Mouse (Mus musculus) heart, embryonic 15.5 days (tissue): ENCODE results near the gene Etv5. TPM values are rescaled to one million over a fixed set of nuclear protein-coding genes. Genes with fewer than 3 reads are reported as not detected.

Experiments used
- ATAC-seq: fragments of 200-750 bp; cut with Nextera tagmentation; replicated peaks from 2 replicates; pipeline ENCODE4 v1.8.0; 2017; ENCODE audit warnings: low read depth, moderate TSS enrichment; ENCODE audit not compliant: insufficient number of reproducible peaks, insufficient read depth, low FRiP score
- H3K27ac ChIP-seq: fragments of 300-500 bp; sonication (generic); 2 replicates; pipeline ENCODE4 v1.5.1; 2015; ENCODE audit warnings: mild to moderate bottlenecking, inconsistent platforms
- H3K27me3 ChIP-seq: fragments of 300-500 bp; sonication (generic); 2 replicates; pipeline ENCODE4 v1.6.1; 2015; ENCODE audit warnings: inconsistent platforms
- H3K36me3 ChIP-seq: fragments of 300-500 bp; sonication (generic); 2 replicates; pipeline ENCODE4 v1.6.1; 2015; ENCODE audit warnings: mild to moderate bottlenecking, inconsistent platforms
- H3K4me1 ChIP-seq: fragments of 300-500 bp; sonication (generic); replicated peaks from 2 replicates; pipeline ENCODE4 v1.6.1; 2015; ENCODE audit warnings: inconsistent platforms
- H3K4me2 ChIP-seq: fragments of 300-500 bp; sonication (generic); 2 replicates; pipeline ENCODE4 v1.6.1; 2015; ENCODE audit warnings: inconsistent platforms, mild to moderate bottlenecking, moderate library complexity
- H3K4me3 ChIP-seq: fragments of 300-500 bp; sonication (generic); 2 replicates; pipeline ENCODE4 v1.5.1; 2015; ENCODE audit warnings: mild to moderate bottlenecking, inconsistent platforms
- H3K9ac ChIP-seq: fragments of 300-500 bp; sonication (generic); 2 replicates; pipeline ENCODE4 v1.6.1; 2015; ENCODE audit warnings: mild to moderate bottlenecking, inconsistent platforms
- H3K9me3 ChIP-seq: fragments of 300-500 bp; sonication (generic); replicated peaks from 2 replicates; pipeline ENCODE4 v1.6.1; 2016; ENCODE audit warnings: inconsistent platforms
- WGBS: fragments of 180-500 bp; shearing (Covaris S2); methylation state at CpG from one replicate; pipeline ENCODE4 v1.1.7; 2015; ENCODE audit warnings: mixed read lengths; 5-methylcytosine and 5-hydroxymethylcytosine counted together
- polyA plus RNA-seq: library from polyadenylated mRNA; unstranded; fragments of >200 nt; fragmentation: Nextera tagmentation; extraction: Ambion mirVana; gene quantifications from 2 replicates; pipeline ENCODE4 v1.2.1, GENCODE M21; 2015

The Etv5 gene
- polyA plus RNA-seq, 1 experiment from 2014 or later, result 15.9 TPM

DNA sequence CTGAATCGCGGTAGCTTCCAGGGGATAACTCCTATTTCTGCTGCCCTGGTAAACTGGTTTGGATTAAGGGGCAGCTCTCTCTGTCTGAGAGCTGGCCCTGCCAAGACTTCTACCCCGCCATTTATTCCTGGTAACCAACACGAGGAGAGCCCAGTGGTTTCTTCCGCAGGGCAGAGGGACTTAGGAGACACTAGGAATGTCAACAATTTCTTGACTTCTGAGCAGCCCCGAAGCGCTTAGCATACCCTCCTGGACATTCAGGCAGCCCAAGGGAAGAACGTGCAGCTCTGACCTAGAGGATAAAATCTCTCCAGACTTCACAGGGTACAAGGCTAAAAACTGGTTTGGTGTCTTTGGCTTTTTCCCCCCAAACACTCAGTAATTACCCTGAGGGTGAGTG, 10.1 kb downstream of the Etv5 start:
- peaks cover 4% of the 10 kb centered on the region; the same call in 1 of the 2 replicates for H3K36me3 ChIP-seq
- peak overlapping the region; percentile 41 for H3K27ac ChIP-seq
- peak overlapping the region; percentile 10; the same call in 1 of the 2 replicates for H3K9ac ChIP-seq
- peak overlapping the region; percentile 55 for H3K4me2 ChIP-seq
- no peaks in the 10 kb centered on the region for H3K9me3 ChIP-seq
- peak overlapping the region; percentile 14 for H3K4me3 ChIP-seq
- peaks cover 27% of the 10 kb centered on the region for H3K4me1 ChIP-seq
- no peak for ATAC-seq
- no peaks in the 10 kb centered on the region for H3K27me3 ChIP-seq
- 12% methylated on average over 8 of the region's 8 CpGs for WGBS

DNA sequence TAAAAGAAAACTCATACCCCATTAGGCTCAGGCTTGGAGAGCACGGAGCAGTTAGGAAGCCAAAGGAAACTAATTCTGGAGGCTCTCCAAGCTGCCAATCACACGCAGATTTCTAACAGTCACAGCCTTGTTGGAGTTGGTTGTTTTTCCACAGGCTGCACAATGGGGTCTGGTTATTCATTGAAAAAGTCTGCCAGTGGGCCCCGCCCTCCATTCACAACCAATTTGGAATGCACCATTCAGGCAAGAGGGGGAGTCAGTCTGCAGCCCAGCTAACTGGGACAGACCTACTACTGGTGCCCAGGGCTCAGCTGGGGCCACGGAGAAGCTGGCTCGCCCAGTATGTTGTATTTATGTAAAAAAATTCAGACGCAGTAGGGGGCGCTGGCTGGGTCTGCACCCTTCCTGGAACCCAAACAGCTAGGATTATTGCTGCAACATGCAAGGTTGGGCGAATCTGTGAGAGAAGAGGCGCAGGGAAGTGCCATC, 10.6 kb downstream of the Etv5 start:
- Histone ChIP-seq H3K4me3 (peak overlapping the region; percentile 14), H3K36me3 (0 out of 2 replicates have a peak, but pooled peaks cover 4% of the 10 kb centered on the region), H3K27ac (peak overlapping the region; percentile 52), H3K4me2 (peak overlapping the region; percentile 55), H3K4me1 (peaks cover 27% of the 10 kb centered on the region), H3K9me3 (no peaks in the 10 kb centered on the region), H3K9ac (peak overlapping the region; percentile 10; the same call in 1 of the 2 replicates), H3K27me3 (no peaks in the 10 kb centered on the region)
- WGBS, result 7% methylated on average over 9 of the region's 9 CpGs
- peak; percentile 91 for ATAC-seq

DNA sequence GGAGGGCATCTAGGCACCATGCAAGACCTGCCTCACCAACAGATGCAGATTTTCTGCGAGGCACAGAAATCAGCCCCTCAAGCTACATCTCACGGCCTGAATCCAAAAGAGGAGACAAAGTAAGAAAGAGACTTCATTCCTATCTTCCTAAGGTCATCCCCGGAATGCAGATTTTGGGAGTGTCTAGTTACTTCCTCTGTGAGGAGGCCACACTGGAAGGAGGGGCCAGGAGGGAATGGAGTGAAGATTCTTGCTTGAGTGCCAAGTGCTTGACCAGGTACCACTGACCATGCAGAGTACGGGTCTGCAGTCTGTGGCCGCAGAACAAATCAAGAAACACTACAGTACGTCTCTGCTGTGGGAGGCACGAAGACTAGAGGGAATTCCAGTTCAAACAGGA, 12.7 kb downstream of the Etv5 start:
- 69% methylated on average over 7 of the region's 7 CpGs for WGBS
- Histone ChIP-seq H3K27ac (no peak overlapping the region), H3K9ac (no peak overlapping the region), H3K9me3 (no peaks in the 10 kb centered on the region), H3K4me3 (no peak overlapping the region), H3K4me1 (peaks cover 27% of the 10 kb centered on the region), H3K36me3 (0 out of 2 replicates have a peak, but pooled peaks cover 4% of the 10 kb centered on the region), H3K27me3 (no peaks in the 10 kb centered on the region), H3K4me2 (no peak overlapping the region)
- no peak for ATAC-seq

DNA sequence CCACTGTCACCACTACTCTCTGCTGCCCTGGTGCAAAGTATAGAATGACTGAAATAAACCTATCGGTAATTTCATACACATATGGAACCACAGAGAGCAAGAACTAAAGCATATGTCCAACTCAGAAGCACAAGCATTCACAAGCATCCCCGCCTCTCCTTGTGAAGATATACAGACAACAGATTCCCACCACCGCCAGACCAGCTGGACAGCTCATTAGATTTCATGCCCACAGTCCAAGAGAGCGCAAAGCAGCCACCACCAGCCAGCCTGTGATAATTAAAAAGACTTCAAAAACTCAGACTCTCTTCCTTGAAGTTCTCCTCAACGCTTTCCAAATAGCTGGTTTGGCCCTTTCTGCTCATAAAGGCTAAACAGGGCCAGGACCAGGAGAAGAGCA, 17.3 kb downstream of the Etv5 start:
- no peak overlapping the region for H3K4me2 ChIP-seq

DNA sequence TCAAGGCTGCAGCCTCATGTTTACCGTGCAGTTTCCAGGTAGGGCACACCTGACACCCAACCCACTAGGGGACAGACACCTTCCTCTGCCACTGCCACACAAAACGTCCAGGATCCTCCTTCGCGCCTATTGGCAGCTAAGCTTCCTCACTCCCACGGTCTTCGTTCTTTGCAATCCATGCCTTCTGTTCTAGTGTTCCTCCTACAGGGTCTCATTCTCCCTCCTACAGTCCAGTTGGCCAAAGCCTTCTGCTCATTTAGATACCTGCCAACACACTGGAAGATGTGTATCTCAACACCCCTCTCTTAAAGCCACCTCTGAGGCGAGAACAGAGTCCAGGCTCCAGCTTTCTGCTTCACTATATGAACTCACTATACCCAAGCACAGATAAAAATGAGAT, 21.6 kb downstream of the Etv5 start:
- Histone ChIP-seq H3K27me3 (no peaks in the 10 kb centered on the region), H3K27ac (no peak overlapping the region), H3K36me3 (no peaks in the 10 kb centered on the region), H3K4me2 (no peak overlapping the region), H3K9ac (no peak overlapping the region), H3K9me3 (no peaks in the 10 kb centered on the region), H3K4me1 (peaks cover 7% of the 10 kb centered on the region; the same call in 1 of the 2 replicates), H3K4me3 (no peak overlapping the region)
- ATAC-seq, result no peak
- WGBS, result 90% methylated on average over 7 of the region's 7 CpGs

More for the DNA sequence above, 17.3 kb downstream of the Etv5 start:
- H3K36me3 ChIP-seq, result 0 out of 2 replicates have a peak, but pooled peaks cover 4% of the 10 kb centered on the region
- no peak overlapping the region for H3K9ac ChIP-seq
- H3K9me3 ChIP-seq, result no peaks in the 10 kb centered on the region
- no peaks in the 10 kb centered on the region for H3K27me3 ChIP-seq
- H3K27ac ChIP-seq, result no peak overlapping the region
- ATAC-seq, result no peak
- 88% methylated on average over 5 of the region's 5 CpGs for WGBS
- H3K4me3 ChIP-seq, result no peak overlapping the region
- H3K4me1 ChIP-seq, result peaks cover 4% of the 10 kb centered on the region; the same call in 1 of the 2 replicates

DNA sequence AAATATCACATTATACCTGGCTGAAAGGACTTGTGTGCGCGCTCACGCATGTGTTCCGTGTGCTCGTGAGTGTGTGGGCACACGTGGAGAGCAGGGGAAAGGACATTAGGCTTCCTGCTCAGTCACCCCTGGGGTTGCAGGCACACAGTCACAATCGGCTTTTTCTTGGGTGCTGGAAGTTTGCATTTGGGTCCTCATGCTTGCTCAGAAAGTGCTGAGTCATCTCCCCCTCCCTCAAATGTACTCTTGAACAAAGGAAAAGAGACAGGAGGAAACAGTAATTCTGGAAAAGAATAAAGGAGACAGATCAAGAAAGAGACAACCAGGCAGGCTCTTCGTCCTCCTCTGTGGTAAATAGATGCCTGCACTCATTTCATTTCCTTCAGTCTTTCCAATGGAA, 22.5 kb downstream of the Etv5 start:
- H3K36me3 ChIP-seq, result no peaks in the 10 kb centered on the region
- no peak overlapping the region for H3K9ac ChIP-seq
- H3K27me3 ChIP-seq, result no peaks in the 10 kb centered on the region
- ATAC-seq, result no peak
- H3K4me3 ChIP-seq, result no peak overlapping the region
- no peak overlapping the region for H3K27ac ChIP-seq
- H3K4me1 ChIP-seq, result peaks cover 7% of the 10 kb centered on the region; the same call in 1 of the 2 replicates
- 85% methylated on average over 8 of the region's 8 CpGs for WGBS
- H3K4me2 ChIP-seq, result no peak overlapping the region
- no peaks in the 10 kb centered on the region for H3K9me3 ChIP-seq

DNA sequence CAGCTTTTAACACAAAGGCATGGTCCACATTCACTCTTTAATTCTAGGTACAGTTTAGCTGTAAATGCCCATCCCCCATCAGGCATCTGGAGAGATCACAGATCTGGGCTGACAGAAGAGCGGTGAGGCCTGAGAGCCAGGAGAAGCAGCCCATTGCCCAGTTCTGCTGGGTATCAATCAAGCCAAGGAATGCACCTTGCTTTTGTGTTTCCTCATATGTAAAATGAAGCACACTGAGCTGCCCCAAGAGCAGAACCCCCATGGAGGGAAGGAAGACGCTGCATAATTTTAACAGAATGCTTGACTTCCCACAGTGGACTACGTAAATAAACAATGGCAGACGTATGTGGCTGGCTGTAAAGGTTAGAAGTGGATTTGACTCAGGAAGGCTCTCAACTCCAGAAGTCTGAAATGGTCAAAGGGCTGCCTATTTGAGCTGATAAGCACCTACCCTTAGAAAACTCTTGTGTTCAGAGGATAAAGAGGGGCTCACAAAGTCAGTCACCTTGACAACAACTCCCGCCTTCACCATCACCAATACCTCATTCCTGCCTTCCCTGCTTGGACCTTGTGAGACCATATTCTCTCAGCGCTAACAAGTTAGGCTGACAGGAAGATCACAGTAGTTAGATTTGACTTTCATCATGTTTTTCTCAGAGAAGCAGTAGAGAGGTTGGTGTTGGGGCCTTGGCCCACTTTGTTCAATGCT, 23.2 kb downstream of the Etv5 start:
- Histone ChIP-seq H3K4me2 (no peak overlapping the region), H3K4me1 (peaks cover 7% of the 10 kb centered on the region; the same call in 1 of the 2 replicates), H3K4me3 (no peak overlapping the region), H3K27me3 (no peaks in the 10 kb centered on the region), H3K9ac (no peak overlapping the region), H3K36me3 (no peaks in the 10 kb centered on the region), H3K27ac (no peak overlapping the region), H3K9me3 (no peaks in the 10 kb centered on the region)
- ATAC-seq, result no peak
- WGBS, result 63% methylated on average over 6 of the region's 6 CpGs

DNA sequence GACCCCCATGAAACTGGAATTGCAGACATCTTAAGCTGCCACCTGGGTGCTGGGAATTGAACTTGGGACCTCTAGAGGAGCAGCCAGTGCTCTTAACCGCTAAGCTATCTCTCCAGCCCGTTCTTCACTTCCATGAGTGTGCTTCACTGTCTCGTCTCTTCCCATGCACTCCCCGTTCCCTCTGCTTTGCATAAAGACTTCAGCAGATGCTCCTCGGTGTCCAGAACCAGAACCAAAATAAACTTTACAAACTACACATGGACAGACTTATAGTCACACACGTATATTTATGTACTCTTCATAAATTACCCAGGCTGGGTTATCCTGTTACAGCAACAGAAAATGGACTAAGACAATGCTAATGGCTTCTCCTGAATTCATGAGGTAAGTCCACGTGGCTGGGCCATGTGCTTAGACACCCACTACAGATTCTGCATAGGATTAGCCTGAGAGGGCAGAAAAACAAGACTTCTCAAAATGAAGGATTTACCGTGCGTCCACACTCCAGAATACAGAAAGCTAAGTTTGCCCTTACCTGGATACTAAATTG, 25.2 kb downstream of the Etv5 start:
- H3K9me3 ChIP-seq, result no peaks in the 10 kb centered on the region
- 0 out of 2 replicates have a peak, but pooled peaks cover 3% of the 10 kb centered on the region for H3K4me1 ChIP-seq
- no peak overlapping the region for H3K27ac ChIP-seq
- H3K4me3 ChIP-seq, result no peak overlapping the region
- no peak overlapping the region for H3K4me2 ChIP-seq
- ATAC-seq, result no peak
- no peaks in the 10 kb centered on the region for H3K36me3 ChIP-seq
- H3K27me3 ChIP-seq, result no peaks in the 10 kb centered on the region
- 82% methylated on average over 9 of the region's 9 CpGs for WGBS
- no peak overlapping the region for H3K9ac ChIP-seq

DNA sequence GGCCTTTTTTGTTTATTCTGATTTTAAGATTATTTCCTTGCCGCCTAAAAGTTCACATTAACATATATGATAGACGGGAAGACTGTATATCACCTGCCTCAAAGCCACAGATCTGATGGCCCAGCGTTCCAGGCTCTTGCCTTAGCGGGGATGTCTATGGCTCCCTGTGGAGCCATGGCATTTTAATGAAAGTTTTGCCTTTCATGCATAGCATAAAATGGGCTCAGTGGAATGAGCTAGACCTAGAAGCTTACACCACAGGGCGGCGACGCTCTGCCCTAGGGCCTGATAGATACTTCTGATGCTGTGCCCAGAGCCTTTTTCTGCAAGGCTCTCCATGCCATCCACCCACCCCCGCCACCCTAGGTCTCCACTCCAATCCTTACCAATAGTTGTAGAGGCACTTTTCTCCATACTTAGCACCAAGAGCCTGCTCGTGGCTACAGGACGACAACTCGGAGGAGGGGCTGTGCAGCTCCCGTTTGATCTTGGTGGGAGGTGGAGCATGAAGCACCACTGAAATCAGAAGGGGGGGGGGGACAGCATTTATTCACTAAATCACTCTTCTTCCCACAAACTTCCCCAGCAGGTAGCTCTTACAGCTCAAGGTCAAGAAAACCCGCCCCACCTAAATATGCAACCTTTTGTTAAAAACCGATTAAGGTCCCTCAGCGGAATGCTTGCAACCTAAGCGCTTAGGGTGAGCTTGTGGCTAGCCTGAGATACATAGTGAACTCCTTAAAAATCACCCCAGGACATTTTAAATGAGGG, 26.9 kb downstream of the Etv5 start:
- WGBS, result 63% methylated on average over 16 of the region's 16 CpGs

DNA sequence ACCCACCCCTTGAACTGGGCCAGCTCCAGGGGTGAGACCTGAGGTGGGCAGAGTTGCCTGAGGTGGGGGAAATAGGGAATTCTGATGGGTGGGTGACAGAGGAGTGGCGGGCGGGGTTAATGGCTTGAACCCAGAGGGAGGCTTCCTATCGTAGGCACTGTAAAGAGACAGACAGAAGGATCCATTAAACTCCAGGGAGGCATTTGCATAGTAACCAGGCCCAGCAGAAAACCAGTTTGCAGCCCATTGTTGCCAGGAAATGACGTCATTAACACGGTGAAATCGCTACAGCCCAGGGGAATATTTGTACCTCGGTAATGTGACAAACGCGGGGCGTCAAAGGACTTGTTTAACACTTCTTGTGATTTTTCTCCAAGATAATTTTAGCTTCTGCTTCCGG, 27.8 kb downstream of the Etv5 start:
- Histone ChIP-seq H3K9me3 (no peaks in the 10 kb centered on the region), H3K36me3 (no peaks in the 10 kb centered on the region), H3K4me2 (no peak overlapping the region), H3K27me3 (no peaks in the 10 kb centered on the region), H3K4me1 (0 out of 2 replicates have a peak, but pooled peaks cover 3% of the 10 kb centered on the region), H3K4me3 (no peak overlapping the region), H3K9ac (no peak overlapping the region), H3K27ac (no peak overlapping the region)
- no peak for ATAC-seq
- WGBS, result 52% methylated on average over 11 of the region's 11 CpGs

More for the DNA sequence above, 26.9 kb downstream of the Etv5 start:
- H3K9me3 ChIP-seq, result no peaks in the 10 kb centered on the region
- 0 out of 2 replicates have a peak, but pooled peaks cover 3% of the 10 kb centered on the region for H3K4me1 ChIP-seq
- H3K27ac ChIP-seq, result no peak overlapping the region
- H3K4me2 ChIP-seq, result no peak overlapping the region
- no peak for ATAC-seq
- no peaks in the 10 kb centered on the region for H3K36me3 ChIP-seq
- H3K27me3 ChIP-seq, result no peaks in the 10 kb centered on the region
- no peak overlapping the region for H3K9ac ChIP-seq
- H3K4me3 ChIP-seq, result no peak overlapping the region

DNA sequence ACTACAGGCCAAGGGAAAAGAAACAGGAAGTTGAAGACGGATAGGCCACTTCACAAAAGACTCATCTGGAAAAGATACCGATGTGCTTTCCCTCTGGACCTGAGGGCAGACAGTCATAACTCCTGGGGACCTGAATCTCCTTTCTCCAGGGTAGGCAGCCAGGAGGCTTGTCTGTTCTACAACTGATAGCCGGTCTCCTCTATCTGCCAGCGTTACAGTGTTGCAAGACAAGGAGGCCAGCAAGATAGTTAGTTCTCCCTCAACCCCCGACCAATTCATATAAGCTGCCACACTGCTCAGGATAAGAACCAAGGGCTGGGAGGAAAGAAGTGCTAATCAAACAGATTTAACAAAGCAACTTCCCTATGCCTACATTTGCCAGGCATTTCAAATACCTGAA, 29.5 kb downstream of the Etv5 start:
- Histone ChIP-seq H3K4me1 (0 out of 2 replicates have a peak, but pooled peaks cover 2% of the 10 kb centered on the region), H3K27me3 (no peaks in the 10 kb centered on the region), H3K4me2 (no peak overlapping the region), H3K27ac (no peak overlapping the region), H3K9me3 (no peaks in the 10 kb centered on the region), H3K9ac (no peak overlapping the region), H3K36me3 (no peaks in the 10 kb centered on the region), H3K4me3 (no peak overlapping the region)
- no peak for ATAC-seq
- 63% methylated on average over 5 of the region's 5 CpGs for WGBS
